Mouse (Mus musculus): ENCODE measurements around the gene Inpp5f.

The Inpp5f gene

GRCm38 (mm10) chr7:128738041-128738440 is 126.9 kb downstream of the Inpp5f start:
- DNase-seq (ENCODE audit: inconsistent age in 2 of 2, low spot score in 1 of 2): peak in 1 of 2 experiments; percentile 31

- peak in 1 of 2 experiments; percentile 65 for DNase-seq (ENCODE audit: inconsistent age in 2 of 2, low spot score in 1 of 2)
These were observed 128.0 kb downstream of the Inpp5f start for GRCm38 (mm10) chr7:128739116-128739461.

GRCm38 (mm10) chr7:128739462-128740277 is 128.5 kb downstream of the Inpp5f start:
- DNase-seq (ENCODE audit: inconsistent age in 2 of 2, low spot score in 1 of 2): peak; percentile 71 to 82

- DNase-seq (ENCODE audit: inconsistent age in 2 of 2, low spot score in 1 of 2): peak; percentile 97 to 99
These were observed 129.2 kb downstream of the Inpp5f start, which contains the start of gene Mcmbp for GRCm38 (mm10) chr7:128740334-128740733. Mcmbp (minus strand) TSS chr7:128740495.

GRCm38 (mm10) chr7:128743898-128744297 is 132.8 kb downstream of the Inpp5f start:
- no peak for DNase-seq (ENCODE audit: inconsistent age in 2 of 2, low spot score in 1 of 2)

- peak; percentile 98 to 99 for DNase-seq (ENCODE audit: inconsistent age in 2 of 2, low spot score in 1 of 2)
These were observed 133.8 kb downstream of the Inpp5f start, which contains the start of gene Sec23ip for GRCm38 (mm10) chr7:128744684-128745485. Sec23ip (plus strand) TSS chr7:128744943.
